Mouse (Mus musculus) C2C12 (cell line): ENCODE results near the gene Wnt3.

Experiments used
- CEBPB ChIP-seq: IDR thresholded peaks from one replicate; pipeline ENCODE4 v1.6.1; 2011; ENCODE audit warnings: low read depth, mild to moderate bottlenecking, control low read depth, moderate library complexity
- CTCF ChIP-seq: IDR thresholded peaks from one replicate; pipeline ENCODE4 v1.5.1; 2011; ENCODE audit not compliant: control insufficient read depth, insufficient read depth, insufficient read length
- FOSL1 ChIP-seq: IDR thresholded peaks from one replicate; pipeline ENCODE4 v1.8.0; 2011; ENCODE audit warnings: mild to moderate bottlenecking, low read length; ENCODE audit not compliant: poor library complexity, insufficient read depth, severe bottlenecking
- MAX ChIP-seq: IDR thresholded peaks from one replicate; pipeline ENCODE4 v1.6.1; 2011; ENCODE audit warnings: mild to moderate bottlenecking, control low read depth
- MYOD1 ChIP-seq: IDR thresholded peaks from one replicate; pipeline ENCODE4 v1.6.1; 2011; ENCODE audit warnings: low read depth; ENCODE audit not compliant: control insufficient read depth, insufficient read length
- MYOG ChIP-seq: IDR thresholded peaks from one replicate; pipeline ENCODE4 v1.6.1; 2011; ENCODE audit not compliant: control insufficient read depth, insufficient read length; ENCODE audit errors: extremely low read depth
- USF1 ChIP-seq: IDR thresholded peaks from one replicate; pipeline ENCODE4 v1.6.1; 2011; ENCODE audit warnings: low read depth, mild to moderate bottlenecking, control low read depth, moderate library complexity

GRCm38 (mm10) chr11:103780152-103780551 lies 6.2 kb downstream of the Wnt3 start:
- TF ChIP-seq CTCF (no peak), MAX (no peak), USF1 (no peak), MYOG (no peak), FOSL1 (no peak), CEBPB (no peak), MYOD1 (no peak)
